Mouse (Mus musculus): ENCODE results near the gene Gsk3a. TPM values are rescaled to one million over a fixed set of nuclear protein-coding genes. Genes with fewer than 3 reads are reported as not detected.
A peak's percentile ranks its signal among the peaks of the same experiment; 100 is the strongest.

Gene Gsk3a
- polyA plus RNA-seq, 1 experiment from 2014 or later = 5.3 TPM

- no peaks in the 10 kb centered on the region for H3K27me3 ChIP-seq (ENCODE audit: control insufficient read depth, insufficient read depth, low read depth, low read length)
- H3K4me1 ChIP-seq (ENCODE audit: control insufficient read depth, low read depth, low read length) = peaks cover 65% of the 10 kb centered on the region
- H3K9ac ChIP-seq (ENCODE audit: low read depth, low read length) = peak overlapping the region; percentile 78
- H3K36me3 ChIP-seq (ENCODE audit: control insufficient read depth, insufficient read depth) = peaks cover 12% of the 10 kb centered on the region
- no peaks in the 10 kb centered on the region for H3K9me3 ChIP-seq (replicated peaks; ENCODE audit: control insufficient read depth, low read length)
- WGBS (ENCODE audit: insufficient replicate concordance) = 18% methylated on average over 12 of the region's 12 CpGs
- peak; percentile 28 for ATAC-seq (ENCODE audit: low read depth)
- H3K4me3 ChIP-seq (ENCODE audit: low read depth, low read length) = peak overlapping the region; percentile 60
- peak overlapping the region; percentile 95 for H3K27ac ChIP-seq (ENCODE audit: low read length)
- peak overlapping the region; percentile 93 for H3K4me2 ChIP-seq (ENCODE audit: low read depth, low read length)
These were observed 43.6 kb upstream of the Gsk3a start for GRCm38 (mm10) chr7:25281166-25281733.

- Histone ChIP-seq H3K36me3 (ENCODE audit: control insufficient read depth, insufficient read depth) (peaks cover 1% of the 10 kb centered on the region; the same call in 1 of the 2 replicates), H3K27ac (ENCODE audit: low read length) (peak overlapping the region; percentile 95)
- WGBS (ENCODE audit: insufficient replicate concordance) = 0% methylated on average over 6 of the region's 6 CpGs
These were observed 42.5 kb upstream of the Gsk3a start for GRCm38 (mm10) chr7:25279861-25280791.

GRCm38 (mm10) chr7:25279076-25279860, 41.6 kb upstream of the Gsk3a start:
- no peaks in the 10 kb centered on the region for H3K9me3 ChIP-seq (replicated peaks; ENCODE audit: control insufficient read depth, low read length)
- WGBS (ENCODE audit: insufficient replicate concordance) = under 1% methylated on average over 46 of the region's 49 CpGs
- ATAC-seq (ENCODE audit: low read depth) = peak; percentile 25
- peak overlapping the region; percentile 78 for H3K9ac ChIP-seq (ENCODE audit: low read depth, low read length)
- H3K4me1 ChIP-seq (ENCODE audit: control insufficient read depth, low read depth, low read length) = peaks cover 83% of the 10 kb centered on the region
- no peaks in the 10 kb centered on the region for H3K27me3 ChIP-seq (ENCODE audit: control insufficient read depth, insufficient read depth, low read depth, low read length)
- peak overlapping the region; percentile 99 for H3K4me2 ChIP-seq (ENCODE audit: low read depth, low read length)
- H3K27ac ChIP-seq (ENCODE audit: low read length) = peak overlapping the region; percentile 95
- H3K4me3 ChIP-seq (ENCODE audit: low read depth, low read length) = peak overlapping the region; percentile 72
- no peaks in the 10 kb centered on the region for H3K36me3 ChIP-seq (ENCODE audit: control insufficient read depth, insufficient read depth)

More at GRCm38 (mm10) chr7:25279861-25280791, 42.5 kb upstream of the Gsk3a start:
- Histone ChIP-seq H3K4me3 (ENCODE audit: low read depth, low read length) (peak overlapping the region; percentile 72), H3K4me1 (ENCODE audit: control insufficient read depth, low read depth, low read length) (peaks cover 76% of the 10 kb centered on the region), H3K9ac (ENCODE audit: low read depth, low read length) (peak overlapping the region; percentile 78), H3K9me3 (replicated peaks; ENCODE audit: control insufficient read depth, low read length) (no peaks in the 10 kb centered on the region), H3K4me2 (ENCODE audit: low read depth, low read length) (peak overlapping the region; percentile 99), H3K27me3 (ENCODE audit: control insufficient read depth, insufficient read depth, low read depth, low read length) (no peaks in the 10 kb centered on the region)
- ATAC-seq (ENCODE audit: low read depth) = no peak

DNA sequence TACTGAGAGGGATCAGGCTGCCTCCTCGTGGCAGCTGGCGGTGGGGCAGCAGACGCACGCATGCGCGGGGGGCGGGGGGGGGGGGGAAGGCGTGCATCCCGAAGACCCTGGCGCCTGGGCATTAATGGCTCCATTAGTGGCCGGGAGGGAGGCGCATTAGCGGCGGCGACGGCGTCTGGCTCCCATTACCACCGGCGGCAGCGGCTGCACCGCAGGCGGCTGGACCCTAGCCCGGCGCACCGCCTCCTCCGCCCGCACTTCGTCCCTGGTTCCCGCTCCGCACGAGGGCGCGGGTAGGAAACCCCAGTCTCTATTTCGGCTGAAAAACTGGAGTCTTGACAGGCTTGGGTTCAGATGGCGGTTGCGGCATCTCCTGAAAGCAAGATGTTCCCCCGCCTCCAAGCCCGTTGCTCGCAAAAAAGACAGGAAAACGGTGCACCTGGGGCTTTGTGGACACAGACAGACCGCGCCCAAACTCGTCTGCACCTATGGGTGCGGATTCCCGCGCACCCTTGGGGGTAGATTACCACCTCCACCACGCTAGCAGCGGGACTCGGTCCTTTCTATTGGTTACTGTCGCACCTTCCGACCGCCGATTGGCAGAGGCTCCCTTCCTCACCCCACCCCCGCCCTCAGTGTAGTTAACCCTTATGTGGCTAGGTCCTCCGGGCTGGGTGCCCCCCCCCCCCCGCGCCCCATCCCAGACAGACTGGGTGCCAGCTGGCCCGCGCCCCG, 40.9 kb upstream of the Gsk3a start:
- H3K4me1 ChIP-seq (ENCODE audit: control insufficient read depth, low read depth, low read length) = peaks cover 83% of the 10 kb centered on the region

DNA sequence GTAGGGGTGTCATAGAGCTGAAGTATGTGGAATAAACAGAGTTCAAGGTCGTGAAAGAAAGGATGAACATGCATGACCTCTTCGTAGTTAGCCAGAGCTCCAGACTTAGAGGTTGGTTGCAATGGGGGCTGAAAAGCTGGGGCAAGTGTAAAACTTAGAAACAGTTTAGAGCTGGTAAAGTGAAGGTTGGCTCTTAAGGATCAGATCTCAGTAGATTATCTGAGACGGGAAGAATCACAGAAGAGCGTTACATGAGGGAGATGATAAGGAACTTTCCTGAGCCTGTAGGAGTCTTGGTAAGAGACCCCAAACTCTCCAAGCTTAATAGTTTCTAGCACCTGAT, 40.3 kb upstream of the Gsk3a start:
- no peaks in the 10 kb centered on the region for H3K9me3 ChIP-seq (replicated peaks; ENCODE audit: control insufficient read depth, low read length)
- H3K4me2 ChIP-seq (ENCODE audit: low read depth, low read length) = peak overlapping the region; percentile 99
- ATAC-seq (ENCODE audit: low read depth) = no peak
- H3K27ac ChIP-seq (ENCODE audit: low read length) = peak overlapping the region; percentile 95
- WGBS (ENCODE audit: insufficient replicate concordance) = 8% methylated on average over 4 of the region's 4 CpGs
- H3K27me3 ChIP-seq (ENCODE audit: control insufficient read depth, insufficient read depth, low read depth, low read length) = no peaks in the 10 kb centered on the region
- H3K36me3 ChIP-seq (ENCODE audit: control insufficient read depth, insufficient read depth) = peaks cover 2% of the 10 kb centered on the region
- peak overlapping the region; percentile 78 for H3K9ac ChIP-seq (ENCODE audit: low read depth, low read length)
- H3K4me1 ChIP-seq (ENCODE audit: control insufficient read depth, low read depth, low read length) = peaks cover 83% of the 10 kb centered on the region
- peak overlapping the region; percentile 72 for H3K4me3 ChIP-seq (ENCODE audit: low read depth, low read length)

More for the DNA sequence above, 40.9 kb upstream of the Gsk3a start:
- H3K36me3 ChIP-seq (ENCODE audit: control insufficient read depth, insufficient read depth) = no peaks in the 10 kb centered on the region
- peak overlapping the region; percentile 78 for H3K9ac ChIP-seq (ENCODE audit: low read depth, low read length)
- no peaks in the 10 kb centered on the region for H3K9me3 ChIP-seq (replicated peaks; ENCODE audit: control insufficient read depth, low read length)
- H3K4me3 ChIP-seq (ENCODE audit: low read depth, low read length) = peak overlapping the region; percentile 72
- WGBS (ENCODE audit: insufficient replicate concordance) = 0% methylated on average over 50 of the region's 60 CpGs
- peak overlapping the region; percentile 99 for H3K4me2 ChIP-seq (ENCODE audit: low read depth, low read length)
- H3K27ac ChIP-seq (ENCODE audit: low read length) = peak overlapping the region; percentile 95
- no peaks in the 10 kb centered on the region for H3K27me3 ChIP-seq (ENCODE audit: control insufficient read depth, insufficient read depth, low read depth, low read length)
- ATAC-seq (ENCODE audit: low read depth) = peak; percentile 58

DNA sequence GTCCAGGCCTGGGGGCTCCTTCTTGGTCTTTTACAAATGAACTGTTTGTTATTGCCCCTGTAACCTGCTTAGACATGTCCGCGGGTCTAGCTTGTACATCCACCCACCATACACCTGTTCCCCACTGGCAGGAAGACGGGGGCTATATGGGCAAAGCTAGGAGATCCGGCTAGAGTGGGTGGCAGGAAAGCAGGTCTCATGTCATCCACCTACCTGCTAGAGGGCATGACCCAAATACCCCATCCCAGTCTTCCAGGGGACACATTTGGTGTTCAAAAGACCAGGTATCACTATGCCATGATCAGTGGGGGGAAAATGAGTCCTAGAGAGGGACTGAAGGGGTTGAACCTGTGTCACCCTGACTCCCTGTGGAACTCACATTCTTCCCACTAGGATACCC, 39.8 kb upstream of the Gsk3a start:
- H3K4me2 ChIP-seq (ENCODE audit: low read depth, low read length) = peak overlapping the region; percentile 99
- H3K36me3 ChIP-seq (ENCODE audit: control insufficient read depth, insufficient read depth) = peaks cover 7% of the 10 kb centered on the region
- H3K4me1 ChIP-seq (ENCODE audit: control insufficient read depth, low read depth, low read length) = peaks cover 86% of the 10 kb centered on the region
- ATAC-seq (ENCODE audit: low read depth) = no peak
- H3K4me3 ChIP-seq (ENCODE audit: low read depth, low read length) = no peak overlapping the region
- H3K27me3 ChIP-seq (ENCODE audit: control insufficient read depth, insufficient read depth, low read depth, low read length) = no peaks in the 10 kb centered on the region
- peak overlapping the region; percentile 95 for H3K27ac ChIP-seq (ENCODE audit: low read length)
- peak overlapping the region; percentile 78 for H3K9ac ChIP-seq (ENCODE audit: low read depth, low read length)
- H3K9me3 ChIP-seq (replicated peaks; ENCODE audit: control insufficient read depth, low read length) = no peaks in the 10 kb centered on the region
- 85% methylated on average over 4 of the region's 4 CpGs for WGBS (ENCODE audit: insufficient replicate concordance)

DNA sequence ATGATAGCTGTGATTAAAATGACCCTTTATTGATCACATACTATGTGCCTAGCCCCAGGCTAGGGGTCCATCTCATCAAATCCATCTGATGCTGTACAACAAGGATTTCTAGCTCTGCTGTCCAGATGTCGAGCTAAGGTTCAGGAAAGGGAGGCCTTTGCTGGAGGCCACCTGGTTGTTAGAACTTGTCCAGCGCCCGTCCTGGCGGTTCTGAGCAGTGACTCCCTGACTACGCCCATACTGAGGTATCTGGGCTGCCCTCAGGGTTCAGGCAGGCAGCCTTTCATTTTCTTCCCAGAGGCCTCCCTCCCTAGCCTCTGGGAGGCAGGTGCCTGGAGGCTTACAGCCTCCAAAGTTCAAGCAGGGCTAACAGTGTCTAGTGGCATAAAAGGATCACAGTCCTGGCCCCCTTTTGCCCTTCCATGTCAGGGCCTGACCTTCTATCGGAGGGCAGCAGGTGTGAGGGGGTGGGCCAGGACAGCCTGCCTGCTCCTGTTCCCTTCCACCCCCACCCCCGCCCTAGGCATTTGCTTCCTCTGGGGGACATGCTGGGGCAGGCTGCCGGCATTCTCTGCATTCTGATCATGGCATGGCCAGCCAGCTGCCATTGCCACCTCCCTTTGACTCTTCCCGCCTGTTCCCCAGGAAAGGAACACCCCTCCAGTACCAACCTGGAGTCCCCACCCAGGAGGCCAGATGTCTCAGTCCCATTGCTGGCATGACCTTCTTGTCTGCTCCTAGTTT, 38.1 kb upstream of the Gsk3a start:
- 0 out of 2 replicates have a peak overlapping the region, but pooled peaks have one; percentile 35 for H3K9ac ChIP-seq (ENCODE audit: low read depth, low read length)
- H3K4me1 ChIP-seq (ENCODE audit: control insufficient read depth, low read depth, low read length) = peaks cover 77% of the 10 kb centered on the region
- ATAC-seq (ENCODE audit: low read depth) = no peak
- no peaks in the 10 kb centered on the region for H3K9me3 ChIP-seq (replicated peaks; ENCODE audit: control insufficient read depth, low read length)
- H3K36me3 ChIP-seq (ENCODE audit: control insufficient read depth, insufficient read depth) = peaks cover 13% of the 10 kb centered on the region
- H3K27ac ChIP-seq (ENCODE audit: low read length) = peak overlapping the region; percentile 58
- no peaks in the 10 kb centered on the region for H3K27me3 ChIP-seq (ENCODE audit: control insufficient read depth, insufficient read depth, low read depth, low read length)
- no peak overlapping the region for H3K4me2 ChIP-seq (ENCODE audit: low read depth, low read length)
- no peak overlapping the region for H3K4me3 ChIP-seq (ENCODE audit: low read depth, low read length)
- WGBS (ENCODE audit: insufficient replicate concordance) = 58% methylated on average over 9 of the region's 9 CpGs

- Histone ChIP-seq H3K27me3 (ENCODE audit: control insufficient read depth, insufficient read depth, low read depth, low read length) (no peaks in the 10 kb centered on the region), H3K9ac (ENCODE audit: low read depth, low read length) (peak overlapping the region; percentile 37), H3K4me2 (ENCODE audit: low read depth, low read length) (peak overlapping the region; percentile 59; the same call in 1 of the 2 replicates), H3K9me3 (replicated peaks; ENCODE audit: control insufficient read depth, low read length) (no peaks in the 10 kb centered on the region), H3K4me1 (ENCODE audit: control insufficient read depth, low read depth, low read length) (peaks cover 76% of the 10 kb centered on the region), H3K4me3 (ENCODE audit: low read depth, low read length) (no peak overlapping the region), H3K36me3 (ENCODE audit: control insufficient read depth, insufficient read depth) (peaks cover 13% of the 10 kb centered on the region), H3K27ac (ENCODE audit: low read length) (peak overlapping the region; percentile 92)
- WGBS (ENCODE audit: insufficient replicate concordance) = 76% methylated on average over 3 of the region's 3 CpGs
- ATAC-seq (ENCODE audit: low read depth) = no peak
These were observed 37.3 kb upstream of the Gsk3a start for GRCm38 (mm10) chr7:25274996-25275395.
